Mouse (Mus musculus) forebrain, embryonic 16.5 days (tissue): ENCODE measurements around the gene Gjc2. TPM values are rescaled to one million over a fixed set of nuclear protein-coding genes. Genes with fewer than 3 reads are reported as not detected.

Source experiments
- ATAC-seq: fragments of 200-750 bp; cut with Nextera tagmentation; 2 replicates; pipeline ENCODE4 v1.8.0; 2017; ENCODE audit warnings: mild to moderate bottlenecking, moderate library complexity
- H3K27ac ChIP-seq: fragments of 300-500 bp; sonication (generic); 2 replicates; pipeline ENCODE4 v1.5.1; 2014; ENCODE audit warnings: low read length, control low read depth
- H3K27me3 ChIP-seq: fragments of 300-500 bp; sonication (generic); replicated peaks from 2 replicates; pipeline ENCODE4 v1.6.1; 2014; ENCODE audit warnings: low read length; ENCODE audit not compliant: control insufficient read depth, insufficient read depth
- H3K36me3 ChIP-seq: fragments of 300-500 bp; sonication (generic); 2 replicates; pipeline ENCODE4 v1.6.1; 2014; ENCODE audit not compliant: control insufficient read depth, insufficient read depth
- H3K4me1 ChIP-seq: fragments of 300-500 bp; sonication (generic); replicated peaks from 2 replicates; pipeline ENCODE4 v1.6.1; 2014; ENCODE audit warnings: low read length; ENCODE audit not compliant: control insufficient read depth, insufficient read depth
- H3K4me2 ChIP-seq: fragments of 300-500 bp; sonication (generic); 2 replicates; pipeline ENCODE4 v1.6.1; 2014; ENCODE audit warnings: mild to moderate bottlenecking, low read length, control low read depth
- H3K4me3 ChIP-seq: fragments of 300-500 bp; sonication (generic); replicated peaks from 2 replicates; pipeline ENCODE4 v1.5.1; 2014; ENCODE audit warnings: mild to moderate bottlenecking, low read length, control low read depth
- H3K9ac ChIP-seq: fragments of 300-500 bp; sonication (generic); replicated peaks from 2 replicates; pipeline ENCODE4 v1.6.1; 2014; ENCODE audit warnings: low read depth, low read length, control low read depth
- H3K9me3 ChIP-seq: fragments of 300-500 bp; sonication (generic); 2 replicates; pipeline ENCODE4 v1.6.1; 2016; ENCODE audit warnings: low read length; ENCODE audit not compliant: control insufficient read depth
- WGBS: fragments of 180-500 bp; shearing (Covaris S2); extraction: QIAGEN DNeasy Blood & Tissue Kit; methylation state at CpG from one replicate; pipeline ENCODE4 v1.1.7; 2014; 5-methylcytosine and 5-hydroxymethylcytosine counted together
- polyA plus RNA-seq: library from polyadenylated mRNA; unstranded; fragments of >200 nt; fragmentation: Nextera tagmentation; extraction: Ambion mirVana; gene quantifications from 2 replicates; pipeline ENCODE4 v1.2.1, GENCODE M21; 2015

The Gjc2 gene
- polyA plus RNA-seq, 1 experiment from 2014 or later = 0.30 TPM

- H3K4me2 ChIP-seq = peak within 1 kb of the TSS; percentile 76
- WGBS = 4% methylated on average over 16 of the region's 16 CpGs
- peak within 1 kb of the TSS; percentile 93 for H3K27ac ChIP-seq
- peak within 1 kb of the TSS; percentile 82 for H3K9ac ChIP-seq
- H3K36me3 ChIP-seq = no peaks in the 10 kb centered on the region
- no peaks in the 10 kb centered on the region for H3K9me3 ChIP-seq
- H3K27me3 ChIP-seq = no peaks in the 10 kb centered on the region; the same call in 1 of the 2 replicates
- ATAC-seq = peak; percentile 6; the same call in 1 of the 2 replicates
- peak within 1 kb of the TSS; percentile 75 for H3K4me3 ChIP-seq
- H3K4me1 ChIP-seq = peaks cover 16% of the 10 kb centered on the region
Measured at GRCm38 (mm10) chr11:59192059-59192386, 9.0 kb upstream of the Gjc2 start, which contains the start of gene Guk1. Gene Guk1 (minus strand): TSS chr11:59192212.

- Histone ChIP-seq H3K4me1 (peaks cover 16% of the 10 kb centered on the region), H3K4me2 (peak overlapping the region; percentile 76)
- under 1% methylated on average over 59 of the region's 59 CpGs for WGBS
Measured at GRCm38 (mm10) chr11:59191231-59192058, 8.4 kb upstream of the Gjc2 start.

GRCm38 (mm10) chr11:59187706-59188105 is 4.7 kb upstream of the Gjc2 start:
- peaks cover 6% of the 10 kb centered on the region; the same call in 1 of the 2 replicates for H3K36me3 ChIP-seq
- 87% methylated on average over 6 of the region's 6 CpGs for WGBS

More at GRCm38 (mm10) chr11:59191231-59192058, 8.4 kb upstream of the Gjc2 start:
- H3K36me3 ChIP-seq = no peaks in the 10 kb centered on the region; the same call in 1 of the 2 replicates
- H3K9ac ChIP-seq = peak overlapping the region; percentile 82
- H3K9me3 ChIP-seq = no peaks in the 10 kb centered on the region
- no peaks in the 10 kb centered on the region; the same call in 1 of the 2 replicates for H3K27me3 ChIP-seq
- H3K27ac ChIP-seq = peak overlapping the region; percentile 93
- peak; percentile 95 for ATAC-seq
- peak overlapping the region; percentile 75 for H3K4me3 ChIP-seq

GRCm38 (mm10) chr11:59185490-59185889 is 2.5 kb upstream of the Gjc2 start:
- H3K27ac ChIP-seq = no peak overlapping the region
- no peaks in the 10 kb centered on the region for H3K27me3 ChIP-seq
- WGBS = 90% methylated on average over 5 of the region's 5 CpGs
- peaks cover 6% of the 10 kb centered on the region; the same call in 1 of the 2 replicates for H3K36me3 ChIP-seq
- H3K4me2 ChIP-seq = no peak overlapping the region
- H3K4me3 ChIP-seq = no peak overlapping the region
- no peaks in the 10 kb centered on the region for H3K9me3 ChIP-seq
- ATAC-seq = no peak
- peaks cover 11% of the 10 kb centered on the region for H3K4me1 ChIP-seq
- no peak overlapping the region for H3K9ac ChIP-seq

More at GRCm38 (mm10) chr11:59187706-59188105, 4.7 kb upstream of the Gjc2 start:
- no peaks in the 10 kb centered on the region for H3K27me3 ChIP-seq
- no peak for ATAC-seq
- H3K4me3 ChIP-seq = no peak overlapping the region
- no peak overlapping the region for H3K4me2 ChIP-seq
- H3K27ac ChIP-seq = no peak overlapping the region
- H3K4me1 ChIP-seq = peaks cover 16% of the 10 kb centered on the region
- no peaks in the 10 kb centered on the region for H3K9me3 ChIP-seq
- H3K9ac ChIP-seq = no peak overlapping the region

- peaks cover 3% of the 10 kb centered on the region for H3K4me1 ChIP-seq
- H3K27ac ChIP-seq = no peak overlapping the region
- no peak overlapping the region for H3K4me2 ChIP-seq
- H3K27me3 ChIP-seq = peaks cover 5% of the 10 kb centered on the region
- no peak overlapping the region for H3K4me3 ChIP-seq
- no peak overlapping the region for H3K9ac ChIP-seq
- peak; percentile 43; the same call in 1 of the 2 replicates for ATAC-seq
- 40% methylated on average over 3 of the region's 3 CpGs for WGBS
- H3K36me3 ChIP-seq = peaks cover 6% of the 10 kb centered on the region; the same call in 1 of the 2 replicates
- no peaks in the 10 kb centered on the region for H3K9me3 ChIP-seq
Measured at GRCm38 (mm10) chr11:59183821-59184220, 808 bp upstream of the Gjc2 start.

- WGBS = 7% methylated on average over 34 of the region's 34 CpGs
- no peaks in the 10 kb centered on the region for H3K9me3 ChIP-seq
- H3K4me2 ChIP-seq = no peak overlapping the region
- H3K4me3 ChIP-seq = no peak overlapping the region
- no peak overlapping the region for H3K9ac ChIP-seq
- peaks cover 2% of the 10 kb centered on the region for H3K4me1 ChIP-seq
- no peak for ATAC-seq
- H3K27me3 ChIP-seq = peaks cover 58% of the 10 kb centered on the region
- H3K36me3 ChIP-seq = no peaks in the 10 kb centered on the region; the same call in 1 of the 2 replicates
- H3K27ac ChIP-seq = no peak overlapping the region
Measured at GRCm38 (mm10) chr11:59176921-59177320, 6.1 kb downstream of the Gjc2 start.

- Histone ChIP-seq H3K4me1 (peaks cover 2% of the 10 kb centered on the region), H3K9me3 (no peaks in the 10 kb centered on the region), H3K27ac (no peak overlapping the region), H3K4me2 (no peak overlapping the region), H3K36me3 (no peaks in the 10 kb centered on the region), H3K27me3 (peaks cover 58% of the 10 kb centered on the region), H3K9ac (no peak overlapping the region), H3K4me3 (no peak overlapping the region)
- no peak for ATAC-seq
- 3% methylated on average over 45 of the region's 48 CpGs for WGBS
Measured at GRCm38 (mm10) chr11:59176475-59176874, 6.5 kb downstream of the Gjc2 start.

- H3K9me3 ChIP-seq = no peaks in the 10 kb centered on the region
- H3K27ac ChIP-seq = no peak overlapping the region
- H3K4me1 ChIP-seq = peaks cover 2% of the 10 kb centered on the region
- no peaks in the 10 kb centered on the region for H3K36me3 ChIP-seq
- H3K4me3 ChIP-seq = no peak overlapping the region
- ATAC-seq = no peak
- H3K4me2 ChIP-seq = no peak overlapping the region
- peaks cover 54% of the 10 kb centered on the region for H3K27me3 ChIP-seq
- no peak overlapping the region for H3K9ac ChIP-seq
- 53% methylated on average over 6 of the region's 6 CpGs for WGBS
Measured at GRCm38 (mm10) chr11:59174189-59174838, 8.7 kb downstream of the Gjc2 start.

GRCm38 (mm10) chr11:59170549-59170948 is 12.5 kb downstream of the Gjc2 start:
- Histone ChIP-seq H3K4me3 (no peak overlapping the region), H3K9me3 (no peaks in the 10 kb centered on the region), H3K27me3 (peaks cover 24% of the 10 kb centered on the region), H3K9ac (no peak overlapping the region), H3K4me2 (no peak overlapping the region), H3K27ac (no peak overlapping the region), H3K4me1 (no peaks in the 10 kb centered on the region), H3K36me3 (no peaks in the 10 kb centered on the region)
- no peak for ATAC-seq
- 63% methylated on average over 4 of the region's 4 CpGs for WGBS
